Mouse (Mus musculus): ENCODE data around the gene Gphn. TPM values are rescaled to one million over a fixed set of nuclear protein-coding genes. Genes with fewer than 3 reads are reported as not detected.

Gphn gene
- polyA plus RNA-seq, 1 experiment from 2014 or later = 14.6 TPM

- H3K9me3 ChIP-seq (ENCODE audit: control insufficient read depth, low read length) = no peaks in the 10 kb centered on the region
- H3K4me2 ChIP-seq (replicated peaks; ENCODE audit: low read depth) = no peak overlapping the region
- ATAC-seq (ENCODE audit: low FRiP score, low TSS enrichment) = no peak
- no peaks in the 10 kb centered on the region for H3K4me1 ChIP-seq (replicated peaks; ENCODE audit: control insufficient read depth, insufficient read depth)
- no peak for DNase-seq (ENCODE audit: low spot score)
- no peaks in the 10 kb centered on the region for H3K27me3 ChIP-seq (ENCODE audit: control insufficient read depth, insufficient read depth, low read length)
- H3K36me3 ChIP-seq (ENCODE audit: control insufficient read depth, insufficient read depth, low read length) = no peaks in the 10 kb centered on the region
- H3K4me3 ChIP-seq (ENCODE audit: low read depth, low read length) = no peak overlapping the region
- H3K9ac ChIP-seq (ENCODE audit: low read length) = no peak overlapping the region
- H3K27ac ChIP-seq (replicated peaks) = no peak overlapping the region
- WGBS = 86% methylated on average over 2 of the region's 2 CpGs
- TF ChIP-seq EP300 (optimal IDR thresholded peaks at IDR 0.05) = no peak
- TF ChIP-seq CTCF (IDR thresholded peaks at IDR 0.05; ENCODE audit: low read depth) = no peak
Measured at GRCm38 (mm10) chr12:78550913-78551312, 324.7 kb downstream of the Gphn start.

- no peak overlapping the region for H3K27ac ChIP-seq (replicated peaks)
- H3K4me1 ChIP-seq (replicated peaks; ENCODE audit: control insufficient read depth, insufficient read depth) = no peaks in the 10 kb centered on the region
- no peak overlapping the region for H3K4me3 ChIP-seq (ENCODE audit: low read depth, low read length)
- H3K4me2 ChIP-seq (replicated peaks; ENCODE audit: low read depth) = no peak overlapping the region
- H3K9ac ChIP-seq (ENCODE audit: low read length) = no peak overlapping the region
- no peak for TF ChIP-seq EP300 (optimal IDR thresholded peaks at IDR 0.05)
- no peak for TF ChIP-seq CTCF (IDR thresholded peaks at IDR 0.05; ENCODE audit: low read depth)
- no peaks in the 10 kb centered on the region for H3K9me3 ChIP-seq (ENCODE audit: control insufficient read depth, low read length)
- no peaks in the 10 kb centered on the region for H3K27me3 ChIP-seq (ENCODE audit: control insufficient read depth, insufficient read depth, low read length)
- no peaks in the 10 kb centered on the region for H3K36me3 ChIP-seq (ENCODE audit: control insufficient read depth, insufficient read depth, low read length)
- no peak for ATAC-seq (ENCODE audit: low FRiP score, low TSS enrichment)
- DNase-seq (ENCODE audit: low spot score) = no peak
- WGBS = 62% methylated on average over 2 of the region's 2 CpGs
Measured at GRCm38 (mm10) chr12:78631816-78632215, 405.6 kb downstream of the Gphn start.

- 23% methylated on average over 1 of the region's 1 CpGs for WGBS
- ATAC-seq (ENCODE audit: low FRiP score, low TSS enrichment) (no peak), DNase-seq (ENCODE audit: low spot score) (no peak)
- TF ChIP-seq CTCF (IDR thresholded peaks at IDR 0.05; ENCODE audit: low read depth) = no peak
- no peak for TF ChIP-seq EP300 (optimal IDR thresholded peaks at IDR 0.05)
- Histone ChIP-seq H3K27me3 (ENCODE audit: control insufficient read depth, insufficient read depth, low read length) (no peaks in the 10 kb centered on the region), H3K36me3 (ENCODE audit: control insufficient read depth, insufficient read depth, low read length) (no peaks in the 10 kb centered on the region), H3K9ac (ENCODE audit: low read length) (no peak overlapping the region), H3K9me3 (ENCODE audit: control insufficient read depth, low read length) (no peaks in the 10 kb centered on the region), H3K4me3 (ENCODE audit: low read depth, low read length) (no peak overlapping the region), H3K27ac (replicated peaks) (no peak overlapping the region), H3K4me2 (replicated peaks; ENCODE audit: low read depth) (no peak overlapping the region), H3K4me1 (replicated peaks; ENCODE audit: control insufficient read depth, insufficient read depth) (no peaks in the 10 kb centered on the region)
Measured at GRCm38 (mm10) chr12:78639466-78639865, 413.3 kb downstream of the Gphn start.

GRCm38 (mm10) chr12:78640086-78640485 lies 413.9 kb downstream of the Gphn start:
- Histone ChIP-seq H3K4me2 (replicated peaks; ENCODE audit: low read depth) (no peak overlapping the region), H3K9ac (ENCODE audit: low read length) (no peak overlapping the region), H3K4me1 (replicated peaks; ENCODE audit: control insufficient read depth, insufficient read depth) (no peaks in the 10 kb centered on the region), H3K27ac (replicated peaks) (no peak overlapping the region), H3K9me3 (ENCODE audit: control insufficient read depth, low read length) (no peaks in the 10 kb centered on the region), H3K36me3 (ENCODE audit: control insufficient read depth, insufficient read depth, low read length) (no peaks in the 10 kb centered on the region), H3K4me3 (ENCODE audit: low read depth, low read length) (no peak overlapping the region), H3K27me3 (ENCODE audit: control insufficient read depth, insufficient read depth, low read length) (no peaks in the 10 kb centered on the region)
- TF ChIP-seq CTCF (IDR thresholded peaks at IDR 0.05; ENCODE audit: low read depth) (no peak), EP300 (optimal IDR thresholded peaks at IDR 0.05) (no peak)
- DNase-seq (ENCODE audit: low spot score) (no peak), ATAC-seq (ENCODE audit: low FRiP score, low TSS enrichment) (no peak)
- 27% methylated on average over 2 of the region's 2 CpGs for WGBS

- no peak overlapping the region for H3K9ac ChIP-seq (ENCODE audit: low read length)
- no peak overlapping the region for H3K4me3 ChIP-seq (ENCODE audit: low read depth, low read length)
- TF ChIP-seq CTCF (IDR thresholded peaks at IDR 0.05; ENCODE audit: low read depth) = no peak
- TF ChIP-seq EP300 (optimal IDR thresholded peaks at IDR 0.05) = no peak
- no peaks in the 10 kb centered on the region for H3K9me3 ChIP-seq (ENCODE audit: control insufficient read depth, low read length)
- no peaks in the 10 kb centered on the region for H3K4me1 ChIP-seq (replicated peaks; ENCODE audit: control insufficient read depth, insufficient read depth)
- no peaks in the 10 kb centered on the region for H3K27me3 ChIP-seq (ENCODE audit: control insufficient read depth, insufficient read depth, low read length)
- no peak overlapping the region for H3K4me2 ChIP-seq (replicated peaks; ENCODE audit: low read depth)
- no peaks in the 10 kb centered on the region for H3K36me3 ChIP-seq (ENCODE audit: control insufficient read depth, insufficient read depth, low read length)
- ATAC-seq (ENCODE audit: low FRiP score, low TSS enrichment) (no peak), DNase-seq (ENCODE audit: low spot score) (no peak)
- no peak overlapping the region for H3K27ac ChIP-seq (replicated peaks)
Measured at GRCm38 (mm10) chr12:78641220-78641619, 415.0 kb downstream of the Gphn start.

GRCm38 (mm10) chr12:78643691-78644090 lies 417.5 kb downstream of the Gphn start:
- no peak overlapping the region for H3K4me2 ChIP-seq (replicated peaks; ENCODE audit: low read depth)
- no peak overlapping the region for H3K9ac ChIP-seq (ENCODE audit: low read length)
- H3K27me3 ChIP-seq (ENCODE audit: control insufficient read depth, insufficient read depth, low read length) = no peaks in the 10 kb centered on the region
- DNase-seq (ENCODE audit: low spot score) (no peak), ATAC-seq (ENCODE audit: low FRiP score, low TSS enrichment) (no peak)
- WGBS = 75% methylated on average over 2 of the region's 2 CpGs
- H3K27ac ChIP-seq (replicated peaks) = no peak overlapping the region
- no peaks in the 10 kb centered on the region for H3K9me3 ChIP-seq (ENCODE audit: control insufficient read depth, low read length)
- no peaks in the 10 kb centered on the region for H3K36me3 ChIP-seq (ENCODE audit: control insufficient read depth, insufficient read depth, low read length)
- TF ChIP-seq CTCF (IDR thresholded peaks at IDR 0.05; ENCODE audit: low read depth) = no peak
- no peak for TF ChIP-seq EP300 (optimal IDR thresholded peaks at IDR 0.05)
- no peaks in the 10 kb centered on the region for H3K4me1 ChIP-seq (replicated peaks; ENCODE audit: control insufficient read depth, insufficient read depth)
- H3K4me3 ChIP-seq (ENCODE audit: low read depth, low read length) = no peak overlapping the region

Measured in stomach, postnatal 0 days (tissue).